Mouse (Mus musculus) brain, embryonic 14.5 days (tissue): ENCODE measurements around the gene Aak1.

ENCODE experiments used
- CTCF ChIP-seq: fragments of 200-500 bp; IDR thresholded peaks from 2 replicates; pipeline ENCODE4 v1.5.1; 2012; ENCODE audit warnings: inconsistent platforms, mild to moderate bottlenecking, moderate library complexity, borderline replicate concordance; ENCODE audit not compliant: insufficient read depth, insufficient read length; ENCODE audit errors: extremely low read depth
- POLR2A ChIP-seq: fragments of 200-500 bp; IDR thresholded peaks from 2 replicates; pipeline ENCODE4 v1.6.1; 2012; ENCODE audit warnings: mild to moderate bottlenecking, inconsistent platforms, borderline replicate concordance; ENCODE audit not compliant: poor library complexity, insufficient read depth, insufficient read length, severe bottlenecking; ENCODE audit errors: extremely low read depth

DNA sequence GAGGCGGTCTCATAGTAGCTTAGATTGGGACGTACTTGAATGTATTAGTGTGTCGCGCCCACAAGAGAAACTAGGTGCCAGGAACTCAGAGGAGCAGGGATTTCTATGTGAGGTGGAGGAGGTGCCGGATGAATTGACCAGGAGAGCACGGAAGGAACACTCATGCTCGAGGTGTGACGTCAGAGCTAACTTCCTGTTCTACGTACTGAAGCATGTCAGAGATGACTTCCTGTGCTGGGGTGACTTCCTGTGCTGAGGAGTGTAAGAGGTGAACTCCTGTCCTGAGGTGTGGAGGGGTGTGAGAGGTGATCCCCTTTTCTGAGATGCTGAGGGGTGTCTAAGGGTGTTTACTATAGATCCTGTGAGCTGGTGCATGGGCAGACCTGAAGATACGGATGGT lies 22.5 kb downstream of the Aak1 start:
- TF ChIP-seq CTCF, result no peak
- no peak for TF ChIP-seq POLR2A
